Mouse (Mus musculus) hematopoietic stem cell, adult 5-6 weeks (primary cell): ENCODE data around the gene Olfr450. TPM values are rescaled to one million over a fixed set of nuclear protein-coding genes. Genes with fewer than 3 reads are reported as not detected.
A peak's percentile ranks its signal among the peaks of the same experiment; 100 is the strongest.

Source experiments
- ATAC-seq, 2 experiments: fragments of 125-278 bp in 1 of 2; replicated peaks in 1 of 2; 2 replicates each; pipeline ENCODE4 v1.8.0; 2016 to 2017; ENCODE audit warnings: inconsistent platforms in 2 of 2, mild to moderate bottlenecking in 2 of 2, moderate number of reproducible peaks in 2 of 2, low read depth in 1 of 2, moderate TSS enrichment in 1 of 2; ENCODE audit not compliant: low FRiP score in 2 of 2, poor library complexity in 2 of 2, severe bottlenecking in 2 of 2, insufficient read depth in 1 of 2, low TSS enrichment in 1 of 2
- total RNA-seq: library from RNA; stranded (forward); fragments of 172-1452, 232-1000 nt; gene quantifications from 2 replicates; pipeline ENCODE4 v1.2.3, GENCODE M21; 2017

The Olfr450 gene
- not detected in 2 replicates for total RNA-seq

DNA sequence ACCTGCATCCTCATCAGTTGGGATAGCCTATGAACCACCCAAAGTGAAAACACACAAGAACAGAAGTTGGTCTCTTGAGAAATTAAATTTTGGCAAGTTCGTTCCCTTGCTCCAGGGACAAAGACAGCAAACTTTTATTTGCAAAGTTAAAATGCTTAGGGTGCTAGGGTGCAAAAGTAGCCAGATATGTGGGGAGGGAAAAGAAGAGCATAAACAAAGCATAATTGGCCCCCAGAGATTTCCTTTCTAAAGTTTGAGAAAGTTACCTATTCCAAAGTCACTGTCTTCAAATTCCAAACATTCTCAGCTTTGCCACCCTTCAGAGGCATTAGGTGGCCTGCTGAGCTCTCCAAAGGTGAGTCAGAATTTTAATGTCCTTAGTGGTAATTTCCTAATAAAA is at the start of gene Olfr450:
Olfr450 (plus strand) TSS at position 301 of the 400 bp plus-strand sequence.
- no peak for ATAC-seq

DNA sequence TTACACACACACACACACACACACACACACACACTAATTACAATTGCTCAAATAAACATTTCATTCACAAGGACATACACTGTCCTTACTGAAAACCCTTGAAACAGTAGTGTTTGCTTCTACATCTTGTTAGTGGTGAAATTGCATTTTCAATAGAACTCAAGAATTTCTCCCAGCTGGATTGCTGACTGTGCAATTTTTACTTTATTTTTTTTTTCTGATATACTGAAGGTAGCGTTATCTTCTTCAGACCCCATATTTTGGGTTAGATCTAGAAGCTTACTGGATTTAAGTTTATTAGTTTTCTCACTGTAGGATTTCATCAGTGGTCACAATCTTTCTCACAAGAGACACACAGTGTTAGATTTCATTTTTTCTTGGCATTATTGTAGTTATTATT is 34.7 kb upstream of the Olfr450 start:
- ATAC-seq, result no peak

DNA sequence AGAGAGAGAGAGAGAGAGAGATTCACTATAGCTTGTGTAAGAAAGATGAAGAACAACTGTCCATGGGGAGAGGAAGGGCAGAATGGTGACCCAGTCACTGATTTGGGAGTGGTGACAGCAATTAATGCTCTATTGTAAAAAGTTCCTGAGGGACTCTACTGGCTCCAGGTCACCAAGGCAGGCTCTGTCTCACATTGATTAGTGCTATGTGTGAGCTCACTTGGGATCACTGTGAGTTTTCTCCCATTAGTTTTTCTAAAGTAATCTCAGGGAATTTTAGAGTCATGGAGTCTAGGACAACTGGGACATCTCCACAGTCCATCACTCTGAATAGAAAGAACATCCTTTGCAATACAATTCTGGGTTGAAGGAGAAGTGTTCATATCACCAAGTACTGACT is 26.9 kb upstream of the Olfr450 start, which contains the start of gene Olfr452:
Olfr452 (plus strand) TSS at position 301 of the 400 bp plus-strand sequence.
- ATAC-seq, result no peak

DNA sequence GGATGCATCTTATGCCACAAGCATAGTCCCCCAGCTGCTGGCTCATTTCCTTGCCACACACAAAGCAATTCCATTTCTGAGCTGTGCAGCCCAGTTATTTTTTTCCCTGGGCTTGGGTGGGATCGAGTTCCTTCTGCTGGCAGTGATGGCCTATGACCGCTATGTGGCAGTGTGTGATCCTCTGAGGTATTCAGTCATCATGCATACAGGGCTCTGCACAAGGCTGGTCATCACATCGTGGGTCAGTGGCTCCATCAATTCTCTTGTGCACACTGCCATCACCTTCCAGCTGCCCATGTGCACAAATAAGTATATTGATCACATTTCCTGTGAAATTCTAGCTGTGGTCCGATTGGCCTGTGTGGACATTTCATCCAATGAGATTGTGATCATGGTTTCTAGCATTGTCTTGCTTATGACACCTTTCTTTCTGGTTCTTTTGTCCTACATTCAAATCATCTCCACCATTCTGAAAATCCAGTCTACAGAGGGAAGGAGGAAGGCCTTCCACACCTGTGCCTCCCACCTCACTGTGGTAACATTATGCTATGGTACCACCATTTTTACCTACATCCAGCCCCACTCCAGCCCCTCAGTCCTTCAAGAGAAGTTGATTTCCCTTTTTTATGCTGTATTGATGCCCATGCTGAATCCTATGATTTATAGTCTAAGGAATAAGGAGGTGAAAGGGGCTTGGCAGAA is 21.3 kb upstream of the Olfr450 start:
- no peak; a peak in 1 of 4 replicates for ATAC-seq

DNA sequence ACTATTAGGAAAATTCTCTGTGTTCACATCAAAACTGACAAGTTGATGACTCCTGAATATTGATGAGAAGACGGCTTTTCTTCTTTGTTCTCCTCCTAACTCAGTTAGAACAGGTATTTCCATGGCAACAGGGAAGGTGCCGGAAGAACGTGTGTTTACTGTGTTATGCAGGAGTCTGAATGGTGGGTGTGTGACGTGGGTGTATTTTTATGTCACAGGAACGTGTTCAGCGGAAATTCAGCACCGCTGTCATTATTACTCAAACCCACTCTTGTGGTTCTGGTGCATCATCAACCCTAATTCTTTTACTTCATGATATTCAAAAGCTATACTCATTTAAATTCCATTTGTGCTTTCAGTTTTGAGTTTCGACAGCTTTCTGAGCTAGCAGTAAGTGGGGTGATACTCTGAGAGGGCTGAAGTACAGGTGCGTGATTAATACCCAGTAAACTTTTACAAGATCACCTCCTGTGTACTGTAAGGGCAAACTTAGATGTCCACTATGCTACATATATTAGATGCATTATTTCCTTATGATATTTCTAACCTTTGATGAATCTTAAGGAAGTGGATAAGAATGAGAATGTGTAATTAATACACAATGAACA is 20.7 kb upstream of the Olfr450 start:
- no peak for ATAC-seq

DNA sequence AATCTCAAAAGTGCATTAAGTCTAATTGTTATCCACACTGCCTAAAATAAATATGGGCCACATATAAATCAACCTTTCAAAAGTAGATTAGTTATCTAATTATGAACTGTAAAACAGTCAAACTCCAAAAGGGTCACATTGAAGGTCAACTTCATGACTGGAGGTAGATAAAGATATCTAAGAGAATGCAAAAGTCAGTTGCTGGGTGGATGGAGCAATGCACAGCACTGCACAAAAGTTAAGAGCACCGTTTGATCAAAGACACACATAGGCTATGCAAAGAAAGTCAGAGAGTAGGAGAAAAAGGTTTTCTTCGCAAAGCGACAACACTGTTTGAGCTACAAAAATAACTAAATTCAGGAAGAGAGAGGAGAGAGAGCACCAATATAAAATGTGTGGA is 16.8 kb upstream of the Olfr450 start:
- no peak for ATAC-seq

DNA sequence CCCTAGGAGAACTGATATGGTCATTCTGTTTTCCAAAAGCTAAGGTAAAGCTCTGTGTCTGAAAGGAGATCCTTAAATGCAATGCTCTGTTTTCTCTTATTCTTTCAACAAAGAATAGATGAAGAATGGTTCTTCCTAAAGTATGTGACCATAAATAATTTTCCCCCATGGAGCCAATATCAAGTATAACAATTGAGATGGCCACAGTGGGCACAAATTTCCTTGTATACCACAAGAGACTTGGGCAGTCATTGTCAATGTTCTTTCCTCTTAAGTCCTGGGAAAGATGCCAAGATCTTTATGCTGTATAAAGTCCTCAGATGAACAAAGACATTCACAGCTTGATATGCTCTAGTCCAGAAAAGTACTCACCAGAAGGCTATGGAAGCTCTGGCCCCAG is 22.3 kb downstream of the Olfr450 start, which contains the start of gene Olfr449:
Olfr449 (plus strand) TSS at position 301 of the 400 bp plus-strand sequence.
- ATAC-seq, result no peak

DNA sequence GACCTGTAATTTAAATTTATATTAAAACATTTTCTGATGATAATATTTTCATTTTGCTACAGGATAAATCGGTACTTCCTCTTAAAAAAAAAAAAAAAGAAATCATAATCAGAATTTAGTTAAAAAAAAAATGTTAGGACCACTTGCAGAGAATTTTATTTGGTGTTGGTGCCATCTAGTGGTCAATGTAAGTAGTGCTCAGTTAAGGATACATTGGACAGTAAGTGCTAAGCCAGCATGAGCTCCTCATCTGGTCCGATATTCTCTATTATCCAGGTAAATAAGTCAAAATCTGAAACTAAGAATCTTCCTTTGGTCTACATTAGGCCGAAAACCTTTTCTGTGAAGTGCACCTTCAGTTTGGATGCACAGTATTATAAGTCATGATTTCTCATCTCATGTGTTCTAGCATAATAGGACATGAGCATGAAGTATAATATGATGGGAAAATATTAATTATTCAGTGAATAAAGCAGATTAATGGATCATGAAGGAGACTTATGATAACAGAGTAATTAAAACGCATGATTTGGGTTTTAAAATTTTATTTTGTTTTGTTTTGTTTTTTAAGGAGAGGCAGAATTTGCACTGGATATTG is 48.6 kb downstream of the Olfr450 start:
- ATAC-seq, result peak; percentile 65 to 75; a peak in 2 of 4 replicates

Other genes starting within 250 kb of the Olfr450 start
- gene Tcaf3, start 214.2 kb upstream of the Olfr450 start, total RNA-seq, result not detected in 2 replicates
- 0.20 and 1.3 TPM in 2 replicates for gene Tcaf2, start 166.7 kb upstream of the Olfr450 start, total RNA-seq
- gene Tcaf1, start 101.9 kb upstream of the Olfr450 start, total RNA-seq, result 3.0 and 12.7 TPM in 2 replicates
- gene Olfr453, start 72.6 kb upstream of the Olfr450 start, total RNA-seq, result not detected in 2 replicates
- gene Olfr38, start 55.5 kb upstream of the Olfr450 start, total RNA-seq, result not detected in 2 replicates
- not detected in 2 replicates for gene Olfr452, start 26.8 kb upstream of the Olfr450 start, total RNA-seq
- not detected in 2 replicates for gene Olfr449, start 22.4 kb downstream of the Olfr450 start, total RNA-seq
- gene Olfr448, start 78.5 kb downstream of the Olfr450 start, total RNA-seq, result not detected in 2 replicates
- gene Olfr447, start 96.9 kb downstream of the Olfr450 start, total RNA-seq, result not detected in 2 replicates
- not detected in 2 replicates for gene Olfr446, start 109.4 kb downstream of the Olfr450 start, total RNA-seq
- gene Olfr444, start 137.1 kb downstream of the Olfr450 start, total RNA-seq, result not detected in 2 replicates